Mouse (Mus musculus) neural tube, embryonic 14.5 days (tissue): Measurements from ENCODE around the gene Rrm1. TPM values are rescaled to one million over a fixed set of nuclear protein-coding genes. Genes with fewer than 3 reads are reported as not detected.

ENCODE experiments used
- ATAC-seq: fragments of 200-750 bp; cut with Nextera tagmentation; 2 replicates; pipeline ENCODE4 v1.8.0; 2017; ENCODE audit warnings: low read depth, mild to moderate bottlenecking, moderate TSS enrichment, moderate library complexity
- H3K27ac ChIP-seq: fragments of 300-500 bp; sonication (generic); 2 replicates; pipeline ENCODE4 v1.5.1; 2014; ENCODE audit warnings: low read depth, mild to moderate bottlenecking, control low read depth, low read length, moderate library complexity, mixed read lengths
- H3K27me3 ChIP-seq: fragments of 300-500 bp; sonication (generic); 2 replicates; pipeline ENCODE4 v1.6.1; 2014; ENCODE audit warnings: low read length; ENCODE audit not compliant: control insufficient read depth, insufficient read depth
- H3K36me3 ChIP-seq: fragments of 300-500 bp; sonication (generic); 2 replicates; pipeline ENCODE4 v1.6.1; 2014; ENCODE audit warnings: low read length, mixed read lengths; ENCODE audit not compliant: control insufficient read depth, insufficient read depth
- H3K4me1 ChIP-seq: fragments of 300-500 bp; sonication (generic); 2 replicates; pipeline ENCODE4 v1.6.1; 2014; ENCODE audit warnings: low read length; ENCODE audit not compliant: control insufficient read depth, insufficient read depth
- H3K4me2 ChIP-seq: fragments of 300-500 bp; sonication (generic); 2 replicates; pipeline ENCODE4 v1.6.1; 2014; ENCODE audit warnings: mild to moderate bottlenecking, low read depth, low read length, control low read depth
- H3K4me3 ChIP-seq: fragments of 300-500 bp; sonication (generic); 2 replicates; pipeline ENCODE4 v1.5.1; 2014; ENCODE audit warnings: low read depth, low read length, control low read depth, mixed read lengths
- H3K9ac ChIP-seq: fragments of 300-500 bp; sonication (generic); replicated peaks from 2 replicates; pipeline ENCODE4 v1.6.1; 2014; ENCODE audit warnings: low read depth, mild to moderate bottlenecking, control low read depth, low read length, mixed read lengths
- H3K9me3 ChIP-seq: fragments of 300-500 bp; sonication (generic); 2 replicates; pipeline ENCODE4 v1.6.1; 2016; ENCODE audit warnings: low read length; ENCODE audit not compliant: control insufficient read depth
- WGBS: fragments of 180-500 bp; shearing (Covaris S2); extraction: QIAGEN DNeasy Blood & Tissue Kit; methylation state at CpG from one replicate; pipeline ENCODE4 v1.1.7; 2014; 5-methylcytosine and 5-hydroxymethylcytosine counted together
- polyA plus RNA-seq: library from polyadenylated mRNA; unstranded; fragments of >200 nt; fragmentation: Nextera tagmentation; extraction: Ambion mirVana; gene quantifications from 2 replicates; pipeline ENCODE4 v1.2.1, GENCODE M21; 2014

The Rrm1 gene
- polyA plus RNA-seq, 1 experiment from 2014 or later = 35.3 TPM

DNA sequence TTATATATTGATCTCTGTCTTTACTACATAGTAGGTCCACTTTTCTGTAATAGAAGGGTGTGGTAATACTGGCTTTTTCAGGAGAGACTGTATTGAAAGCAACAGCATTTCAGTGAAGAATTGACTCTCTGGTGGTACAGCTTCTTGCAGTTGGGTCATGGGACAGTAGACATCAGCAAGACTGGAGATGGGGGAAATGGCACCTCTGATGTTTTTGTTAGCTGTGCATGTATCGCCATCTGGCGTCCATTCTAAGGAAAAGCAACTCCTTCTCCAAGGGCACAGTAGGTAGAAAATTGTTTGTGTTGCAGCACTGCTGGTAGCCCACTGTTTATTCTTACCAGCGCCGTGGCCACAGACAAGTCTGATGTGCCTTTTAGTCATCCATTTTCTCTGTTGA, 24.1 kb upstream of the Rrm1 start:
- Histone ChIP-seq H3K4me2 (no peak overlapping the region), H3K36me3 (no peaks in the 10 kb centered on the region), H3K4me3 (no peak overlapping the region), H3K4me1 (no peaks in the 10 kb centered on the region), H3K27ac (no peak overlapping the region), H3K9ac (no peak overlapping the region), H3K9me3 (no peaks in the 10 kb centered on the region), H3K27me3 (no peaks in the 10 kb centered on the region)
- ATAC-seq = peak; percentile 90
- 8% methylated on average over 4 of the region's 4 CpGs for WGBS

DNA sequence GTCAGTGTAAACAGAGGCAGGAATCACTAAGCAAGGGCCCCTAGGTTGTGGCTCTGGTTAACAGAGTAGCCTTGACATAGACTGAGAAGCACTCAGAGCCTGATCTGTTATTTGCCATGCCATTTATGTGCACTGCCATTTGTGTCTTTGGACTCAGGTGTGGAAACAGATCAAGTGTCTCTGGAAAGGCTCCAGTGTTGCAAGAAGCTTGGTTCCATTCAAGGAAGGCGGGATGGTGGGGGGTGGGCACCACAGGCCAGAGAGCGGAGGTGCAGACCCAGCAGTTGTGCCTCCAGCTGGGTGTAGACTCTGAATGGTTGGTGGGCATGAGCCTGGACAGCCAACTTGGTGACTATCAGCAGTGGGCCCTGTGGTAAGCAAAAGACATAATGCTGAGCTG, 19.5 kb upstream of the Rrm1 start:
- ATAC-seq = no peak
- Histone ChIP-seq H3K4me3 (no peak overlapping the region), H3K27me3 (no peaks in the 10 kb centered on the region), H3K9ac (no peak overlapping the region), H3K4me2 (no peak overlapping the region), H3K27ac (no peak overlapping the region), H3K36me3 (no peaks in the 10 kb centered on the region), H3K9me3 (no peaks in the 10 kb centered on the region), H3K4me1 (no peaks in the 10 kb centered on the region)
- 100% methylated on average over 2 of the region's 2 CpGs for WGBS

DNA sequence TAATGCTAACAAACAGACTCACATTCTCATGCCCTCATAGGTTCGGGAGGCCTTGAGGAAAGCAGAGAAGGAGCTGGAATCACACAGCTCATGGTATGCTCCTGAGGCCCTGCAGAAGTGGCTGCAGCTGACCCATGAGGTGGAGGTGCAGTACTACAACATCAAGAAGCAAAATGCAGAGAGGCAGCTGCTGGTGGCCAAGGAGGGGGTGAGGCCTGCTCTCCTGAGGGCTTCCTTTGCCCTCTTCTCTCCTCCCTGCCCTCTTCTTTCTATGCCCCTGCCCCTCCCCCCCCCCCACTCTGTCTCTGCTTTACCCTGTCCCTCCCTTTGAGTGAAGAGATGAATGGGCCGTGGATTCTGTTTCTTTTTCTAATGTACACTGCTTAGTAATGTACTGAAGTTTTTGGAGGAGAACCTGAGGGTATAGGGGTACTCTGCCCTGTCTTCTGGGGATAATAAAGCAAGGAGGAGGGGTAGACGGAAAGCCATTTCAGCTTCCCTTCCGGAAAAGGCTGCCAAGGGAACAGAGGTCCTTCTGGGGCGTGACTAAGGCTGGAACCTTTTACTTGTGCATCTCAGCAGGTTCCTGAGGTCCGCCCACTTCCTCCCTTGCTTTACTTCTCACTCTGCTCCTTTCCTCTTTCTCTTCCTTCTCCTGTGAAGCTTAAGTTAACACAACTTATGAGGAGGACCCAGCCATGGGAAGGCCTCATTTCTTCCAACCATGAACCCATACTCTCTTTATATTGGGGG, 15.4 kb upstream of the Rrm1 start:
- no peak overlapping the region for H3K4me2 ChIP-seq
- H3K4me1 ChIP-seq = no peaks in the 10 kb centered on the region
- no peaks in the 10 kb centered on the region for H3K27me3 ChIP-seq
- no peak overlapping the region for H3K4me3 ChIP-seq
- no peak for ATAC-seq
- H3K9me3 ChIP-seq = no peaks in the 10 kb centered on the region
- no peak overlapping the region for H3K9ac ChIP-seq
- WGBS = 42% methylated on average over 6 of the region's 6 CpGs
- H3K27ac ChIP-seq = no peak overlapping the region
- H3K36me3 ChIP-seq = no peaks in the 10 kb centered on the region

DNA sequence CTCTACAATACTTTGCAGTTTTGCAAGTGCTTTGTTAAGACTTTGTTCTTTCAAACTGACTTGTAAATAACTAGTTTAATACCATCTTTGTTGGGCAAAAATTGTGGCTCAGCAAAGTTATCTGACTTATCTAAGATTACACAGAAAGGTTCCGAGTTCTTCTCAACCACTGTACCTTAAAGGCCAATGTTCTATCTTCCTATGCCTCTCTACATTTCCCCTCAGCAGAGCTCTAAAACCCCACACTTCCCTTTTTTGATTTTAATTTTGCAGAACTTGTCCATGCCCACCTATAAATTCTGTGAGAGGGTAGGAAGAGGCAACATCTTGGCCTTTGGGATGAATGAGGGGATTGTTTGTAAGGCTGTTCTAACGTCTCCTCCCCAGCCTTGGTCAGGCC, 7.2 kb upstream of the Rrm1 start:
- H3K9ac ChIP-seq = no peak overlapping the region
- no peak overlapping the region for H3K4me3 ChIP-seq
- 94% methylated on average over 2 of the region's 2 CpGs for WGBS
- H3K4me2 ChIP-seq = no peak overlapping the region
- no peaks in the 10 kb centered on the region for H3K9me3 ChIP-seq
- no peak overlapping the region for H3K27ac ChIP-seq
- H3K4me1 ChIP-seq = no peaks in the 10 kb centered on the region
- H3K36me3 ChIP-seq = no peaks in the 10 kb centered on the region
- ATAC-seq = no peak
- H3K27me3 ChIP-seq = no peaks in the 10 kb centered on the region

DNA sequence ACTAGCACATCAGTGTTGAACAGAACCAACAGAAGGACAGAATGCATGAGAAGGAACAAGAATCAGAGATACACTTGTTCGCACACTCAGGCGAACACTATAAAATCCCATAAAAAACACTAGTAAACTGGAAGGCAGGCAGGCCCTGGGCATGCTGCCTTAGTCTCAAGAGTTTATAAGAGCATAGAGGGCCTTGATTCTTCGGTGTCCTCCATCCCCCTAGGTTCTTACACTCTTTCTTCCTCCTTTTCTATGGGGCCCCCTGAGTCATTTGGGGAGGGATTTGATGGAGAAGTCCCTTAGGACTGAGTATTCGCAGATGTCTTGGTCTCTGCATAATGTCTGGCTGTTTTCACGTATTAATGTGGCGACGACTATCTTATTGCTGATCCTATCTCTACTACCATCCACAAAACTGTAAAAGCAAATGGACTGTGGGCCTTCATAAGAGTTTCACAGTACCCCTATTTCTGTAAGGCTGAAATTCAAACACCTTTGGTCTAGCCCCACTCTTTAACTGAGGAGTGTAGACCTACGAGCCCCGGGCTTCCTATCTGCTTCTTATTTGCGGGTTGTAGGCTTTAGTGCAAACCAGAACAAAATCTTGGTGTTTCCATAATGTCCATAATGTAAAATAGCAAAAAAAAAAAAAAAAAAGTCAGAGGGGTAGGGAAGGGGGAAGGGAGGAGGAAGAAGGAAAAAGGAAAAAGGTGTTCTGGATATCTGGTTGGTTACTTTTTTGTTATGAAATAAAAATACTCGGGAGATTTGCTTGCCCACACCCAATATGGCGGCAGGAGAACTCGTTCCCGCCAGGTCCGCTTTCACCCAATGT, 456 bp upstream of the Rrm1 start:
- Histone ChIP-seq H3K27me3 (no peaks in the 10 kb centered on the region), H3K4me3 (peak overlapping the region; percentile 55), H3K27ac (peak overlapping the region; percentile 25; the same call in 1 of the 2 replicates), H3K36me3 (peaks cover 4% of the 10 kb centered on the region; the same call in 1 of the 2 replicates), H3K4me2 (peak overlapping the region; percentile 30; the same call in 1 of the 2 replicates), H3K4me1 (0 out of 2 replicates have a peak, but pooled peaks cover 5% of the 10 kb centered on the region), H3K9me3 (no peaks in the 10 kb centered on the region), H3K9ac (no peak overlapping the region)
- ATAC-seq = peak; percentile 23
- 56% methylated on average over 15 of the region's 15 CpGs for WGBS

DNA sequence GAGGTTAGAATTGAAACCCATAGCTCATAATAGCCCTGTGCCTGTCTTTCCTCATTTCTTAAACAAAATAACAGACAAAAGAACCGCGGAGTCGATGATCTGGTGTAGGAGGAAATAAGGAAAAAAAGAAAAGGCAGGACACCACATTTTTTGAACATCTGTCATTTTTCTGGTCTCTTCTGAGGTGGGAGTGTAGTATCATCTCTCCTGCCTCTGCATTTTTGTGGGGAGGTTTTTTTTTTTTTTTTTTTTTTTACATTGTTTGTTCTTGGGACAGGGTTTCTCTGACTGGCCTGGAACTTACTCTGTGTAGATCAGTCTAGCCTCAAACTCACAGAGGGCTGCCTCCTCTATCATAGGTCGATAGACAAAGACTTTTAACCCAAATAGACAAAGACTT, 937 bp downstream of the Rrm1 start:
- Histone ChIP-seq H3K4me3 (peak overlapping the region; percentile 55), H3K9me3 (no peaks in the 10 kb centered on the region), H3K27ac (no peak overlapping the region), H3K9ac (peak overlapping the region; percentile 49), H3K27me3 (no peaks in the 10 kb centered on the region), H3K4me2 (peak overlapping the region; percentile 60), H3K4me1 (0 out of 2 replicates have a peak, but pooled peaks cover 5% of the 10 kb centered on the region), H3K36me3 (peaks cover 11% of the 10 kb centered on the region; the same call in 1 of the 2 replicates)
- WGBS = under 1% methylated on average over 4 of the region's 4 CpGs
- no peak for ATAC-seq

DNA sequence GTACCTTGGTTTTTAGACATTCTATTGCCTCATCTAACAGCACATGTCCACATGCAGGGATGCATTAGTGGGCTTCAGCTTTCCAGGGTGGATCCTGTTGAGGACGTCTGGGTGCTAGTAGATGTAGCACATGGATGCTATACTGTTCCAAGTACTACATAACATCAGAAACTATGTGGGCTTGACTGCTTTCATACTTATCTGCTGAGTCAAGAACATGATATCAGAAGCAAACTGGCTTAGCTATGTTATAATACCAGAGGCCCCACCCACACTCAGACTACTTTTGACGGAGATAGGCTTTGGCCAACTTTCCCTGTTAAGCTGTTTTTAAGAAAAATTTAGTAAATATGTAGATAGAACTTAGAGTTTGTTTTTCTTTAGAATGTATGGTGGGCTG, 2.8 kb downstream of the Rrm1 start:
- Histone ChIP-seq H3K4me3 (no peak overlapping the region), H3K9me3 (no peaks in the 10 kb centered on the region), H3K27ac (no peak overlapping the region), H3K4me1 (0 out of 2 replicates have a peak, but pooled peaks cover 5% of the 10 kb centered on the region), H3K9ac (no peak overlapping the region), H3K36me3 (peaks cover 17% of the 10 kb centered on the region; the same call in 1 of the 2 replicates), H3K27me3 (no peaks in the 10 kb centered on the region), H3K4me2 (no peak overlapping the region)
- 89% methylated on average over 2 of the region's 2 CpGs for WGBS
- no peak for ATAC-seq

DNA sequence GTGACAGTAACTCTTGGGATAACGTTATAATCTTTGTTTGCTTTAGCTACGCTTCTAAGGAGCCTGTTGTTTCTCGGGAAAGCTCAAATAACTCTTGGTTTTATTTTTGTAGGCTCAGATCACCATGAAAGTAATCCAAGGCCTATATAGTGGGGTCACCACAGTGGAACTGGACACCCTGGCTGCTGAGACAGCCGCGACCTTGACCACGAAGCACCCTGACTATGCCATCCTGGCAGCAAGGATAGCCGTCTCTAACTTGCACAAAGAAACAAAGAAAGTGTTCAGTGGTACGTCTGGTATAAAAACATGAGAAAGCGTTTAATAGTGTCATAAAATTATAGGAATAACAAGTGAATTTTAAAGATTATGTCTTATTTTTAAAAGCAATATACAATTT, 4.9 kb downstream of the Rrm1 start:
- Histone ChIP-seq H3K9me3 (no peaks in the 10 kb centered on the region), H3K27ac (no peak overlapping the region), H3K4me2 (no peak overlapping the region), H3K9ac (no peak overlapping the region), H3K27me3 (no peaks in the 10 kb centered on the region), H3K4me1 (0 out of 2 replicates have a peak, but pooled peaks cover 5% of the 10 kb centered on the region), H3K36me3 (peaks cover 25% of the 10 kb centered on the region), H3K4me3 (no peak overlapping the region)
- no peak for ATAC-seq
- WGBS = 94% methylated on average over 9 of the region's 9 CpGs
